Comparison of ENCODE assay signal across 8 mouse cellular contexts in the genomic region with DNA sequence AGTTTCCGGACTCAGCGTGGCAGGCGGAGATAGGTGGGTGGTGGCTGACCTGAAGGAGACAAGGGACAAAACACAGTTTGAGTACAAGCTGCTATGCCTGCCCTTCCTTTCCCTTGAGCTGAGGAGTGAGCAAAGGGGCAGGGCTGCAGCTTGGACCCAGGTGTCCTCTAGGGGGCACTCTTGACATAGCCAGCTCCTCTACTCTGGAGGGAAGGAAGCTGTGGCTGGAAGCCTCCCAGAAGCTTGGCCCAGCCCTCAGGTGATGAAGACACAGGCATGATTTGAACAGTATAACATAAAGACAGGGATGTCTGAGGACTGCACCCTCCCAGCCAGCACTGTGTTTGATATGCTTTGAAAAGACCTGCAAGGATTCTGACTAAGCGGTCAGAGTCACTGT. TPM values are rescaled to one million over a fixed set of nuclear protein-coding genes. Genes with fewer than 3 reads are reported as not detected.
A peak's percentile ranks its signal among the peaks of the same experiment; 100 is the strongest.
DNase-seq lines count a peak whose midpoint lies in the region; ATAC-seq and TF ChIP-seq lines count a peak whose summit lies in the region.

No protein-coding gene starts in this region.

- H3K4me3 ChIP-seq in C2C12 (ENCODE audit: insufficient read depth, poor library complexity, severe bottlenecking) = no peak overlapping the region
- no peak overlapping the region for H3K4me3 ChIP-seq in bone marrow, adult 2 months (replicated peaks; ENCODE audit: control insufficient read depth, low read depth, low read length)
- H3K4me3 ChIP-seq in embryonic facial prominence, embryonic 15.5 days (replicated peaks) = no peak overlapping the region
- no peak overlapping the region for H3K4me3 ChIP-seq in heart, embryonic 12.5 days
- no peak overlapping the region for H3K4me3 ChIP-seq in kidney, embryonic 16.5 days (ENCODE audit: low read length)
- H3K4me3 ChIP-seq in liver, embryonic 11.5 days (ENCODE audit: low read depth, low read length) = no peak overlapping the region
- no peak overlapping the region for H3K4me3 ChIP-seq in neural tube, embryonic 12.5 days
- no peak overlapping the region for H3K4me3 ChIP-seq in stomach, embryonic 16.5 days (replicated peaks; ENCODE audit: low read length)

- H3K36me3 ChIP-seq in C2C12 (ENCODE audit: control insufficient read depth, insufficient read depth) = peaks cover 15% of the 10 kb centered on the region
- H3K36me3 ChIP-seq in embryonic facial prominence, embryonic 15.5 days = peaks cover 5% of the 10 kb centered on the region; the same call in 1 of the 2 replicates
- peaks cover 4% of the 10 kb centered on the region for H3K36me3 ChIP-seq in heart, embryonic 12.5 days
- H3K36me3 ChIP-seq in kidney, embryonic 16.5 days (ENCODE audit: insufficient read depth, low read length) = no peaks in the 10 kb centered on the region; the same call in 1 of the 2 replicates
- no peaks in the 10 kb centered on the region for H3K36me3 ChIP-seq in liver, embryonic 11.5 days (ENCODE audit: control insufficient read depth, insufficient read depth, low read length)
- H3K36me3 ChIP-seq in neural tube, embryonic 12.5 days = no peaks in the 10 kb centered on the region
- no peaks in the 10 kb centered on the region for H3K36me3 ChIP-seq in stomach, embryonic 16.5 days (ENCODE audit: control insufficient read depth, insufficient read depth, low read length)

- 57% methylated on average over 4 of the region's 4 CpGs for WGBS in bone marrow, adult 2 months
- 42% methylated on average over 4 of the region's 4 CpGs for WGBS in embryonic facial prominence, embryonic 15.5 days
- WGBS in heart, embryonic 12.5 days = 47% methylated on average over 4 of the region's 4 CpGs
- 50% methylated on average over 4 of the region's 4 CpGs for WGBS in kidney, embryonic 16.5 days
- 45% methylated on average over 4 of the region's 4 CpGs for WGBS in liver, embryonic 11.5 days
- 44% methylated on average over 4 of the region's 4 CpGs for WGBS in neural tube, embryonic 12.5 days
- WGBS in stomach, embryonic 16.5 days = 41% methylated on average over 4 of the region's 4 CpGs

- TF ChIP-seq POLR2A in bone marrow, adult 2 months (IDR thresholded peaks at IDR 0.05; ENCODE audit: borderline replicate concordance, control insufficient read depth, low read depth, low read length) = no peak

- ATAC-seq in embryonic facial prominence, embryonic 15.5 days (ENCODE audit: insufficient number of reproducible peaks, low FRiP score, low TSS enrichment, low read depth) = peak; percentile 69
- ATAC-seq in heart, embryonic 12.5 days (ENCODE audit: insufficient number of reproducible peaks, low FRiP score) = peak; percentile 45; the same call in 1 of the 2 replicates
- ATAC-seq in kidney, embryonic 16.5 days (ENCODE audit: low FRiP score, low TSS enrichment) = peak; percentile 78
- ATAC-seq in liver, embryonic 11.5 days (replicated peaks; ENCODE audit: low FRiP score) = peak; percentile 53; the same call in 1 of the 2 replicates
- ATAC-seq in neural tube, embryonic 12.5 days (ENCODE audit: low FRiP score, low read depth) = peak; percentile 50; the same call in 1 of the 2 replicates
- peak; percentile 88 for ATAC-seq in stomach, embryonic 16.5 days (ENCODE audit: insufficient read depth, low FRiP score)

- TF ChIP-seq CTCF in C2C12 (IDR thresholded peaks at IDR 0.05; ENCODE audit: control insufficient read depth, insufficient read depth, insufficient read length) = peak; percentile 85
- TF ChIP-seq CTCF in bone marrow, adult 2 months (IDR thresholded peaks at IDR 0.05; ENCODE audit: control insufficient read depth, insufficient read depth, low read length) = peak; percentile 87

- H3K27ac ChIP-seq in bone marrow, adult 2 months (ENCODE audit: control insufficient read depth, insufficient read depth, low read depth, low read length, poor library complexity) = no peak overlapping the region
- no peak overlapping the region for H3K27ac ChIP-seq in embryonic facial prominence, embryonic 15.5 days (replicated peaks)
- H3K27ac ChIP-seq in heart, embryonic 12.5 days (ENCODE audit: poor library complexity, severe bottlenecking) = no peak overlapping the region
- H3K27ac ChIP-seq in kidney, embryonic 16.5 days (ENCODE audit: low read length) = no peak overlapping the region
- H3K27ac ChIP-seq in liver, embryonic 11.5 days (ENCODE audit: low read depth, low read length) = no peak overlapping the region
- no peak overlapping the region for H3K27ac ChIP-seq in neural tube, embryonic 12.5 days
- H3K27ac ChIP-seq in stomach, embryonic 16.5 days (ENCODE audit: low read length) = no peak overlapping the region

- no peak overlapping the region for H3K9ac ChIP-seq in embryonic facial prominence, embryonic 15.5 days
- H3K9ac ChIP-seq in heart, embryonic 12.5 days = no peak overlapping the region
- H3K9ac ChIP-seq in kidney, embryonic 16.5 days (replicated peaks; ENCODE audit: low read length) = no peak overlapping the region
- H3K9ac ChIP-seq in liver, embryonic 11.5 days (ENCODE audit: low read depth, low read length) = no peak overlapping the region
- H3K9ac ChIP-seq in neural tube, embryonic 12.5 days = no peak overlapping the region
- H3K9ac ChIP-seq in stomach, embryonic 16.5 days (ENCODE audit: low read length) = no peak overlapping the region

- H3K79me2 ChIP-seq in C2C12 (ENCODE audit: control insufficient read depth, insufficient read depth) = no peaks in the 10 kb centered on the region

- H3K4me2 ChIP-seq in embryonic facial prominence, embryonic 15.5 days (replicated peaks) = no peak overlapping the region
- no peak overlapping the region for H3K4me2 ChIP-seq in heart, embryonic 12.5 days
- no peak overlapping the region for H3K4me2 ChIP-seq in kidney, embryonic 16.5 days (replicated peaks; ENCODE audit: low read depth, low read length)
- no peak overlapping the region for H3K4me2 ChIP-seq in liver, embryonic 11.5 days
- no peak overlapping the region for H3K4me2 ChIP-seq in neural tube, embryonic 12.5 days (replicated peaks)
- no peak overlapping the region for H3K4me2 ChIP-seq in stomach, embryonic 16.5 days (ENCODE audit: low read depth, low read length)

- H3ac ChIP-seq in C2C12 (ENCODE audit: control insufficient read depth, insufficient read length, low read depth) = no peak overlapping the region

- no peaks in the 10 kb centered on the region for H3K79me3 ChIP-seq in C2C12 (ENCODE audit: low read depth)

- no peaks in the 10 kb centered on the region for H3K27me3 ChIP-seq in C2C12 (ENCODE audit: control insufficient read depth, insufficient read depth, insufficient read length)
- no peaks in the 10 kb centered on the region for H3K27me3 ChIP-seq in embryonic facial prominence, embryonic 15.5 days
- H3K27me3 ChIP-seq in heart, embryonic 12.5 days (replicated peaks) = no peaks in the 10 kb centered on the region
- H3K27me3 ChIP-seq in kidney, embryonic 16.5 days (ENCODE audit: insufficient read depth, low read length) = no peaks in the 10 kb centered on the region
- no peaks in the 10 kb centered on the region for H3K27me3 ChIP-seq in liver, embryonic 11.5 days (replicated peaks; ENCODE audit: control insufficient read depth, insufficient read depth, low read length)
- no peaks in the 10 kb centered on the region for H3K27me3 ChIP-seq in neural tube, embryonic 12.5 days (replicated peaks)
- no peaks in the 10 kb centered on the region for H3K27me3 ChIP-seq in stomach, embryonic 16.5 days (ENCODE audit: control insufficient read depth, insufficient read depth, low read length)

- DNase-seq in liver, embryonic 11.5 days (ENCODE audit: low spot score) = peak; percentile 60

- no peaks in the 10 kb centered on the region for H3K9me3 ChIP-seq in embryonic facial prominence, embryonic 15.5 days (replicated peaks)
- no peaks in the 10 kb centered on the region for H3K9me3 ChIP-seq in heart, embryonic 12.5 days (replicated peaks)
- no peaks in the 10 kb centered on the region for H3K9me3 ChIP-seq in kidney, embryonic 16.5 days (ENCODE audit: low read length)
- H3K9me3 ChIP-seq in liver, embryonic 11.5 days (ENCODE audit: control insufficient read depth, low read length) = no peaks in the 10 kb centered on the region
- no peaks in the 10 kb centered on the region for H3K9me3 ChIP-seq in neural tube, embryonic 12.5 days
- H3K9me3 ChIP-seq in stomach, embryonic 16.5 days (replicated peaks; ENCODE audit: control insufficient read depth, low read length) = no peaks in the 10 kb centered on the region

- no peaks in the 10 kb centered on the region; the same call in 1 of the 2 replicates for H3K4me1 ChIP-seq in bone marrow, adult 2 months (ENCODE audit: control insufficient read depth, insufficient read depth, low read length)
- H3K4me1 ChIP-seq in embryonic facial prominence, embryonic 15.5 days = no peaks in the 10 kb centered on the region; the same call in 1 of the 2 replicates
- peaks cover 25% of the 10 kb centered on the region for H3K4me1 ChIP-seq in heart, embryonic 12.5 days (replicated peaks)
- no peaks in the 10 kb centered on the region for H3K4me1 ChIP-seq in kidney, embryonic 16.5 days (ENCODE audit: insufficient read depth, low read length)
- H3K4me1 ChIP-seq in liver, embryonic 11.5 days (replicated peaks; ENCODE audit: control insufficient read depth, insufficient read depth, low read length) = no peaks in the 10 kb centered on the region
- no peaks in the 10 kb centered on the region for H3K4me1 ChIP-seq in neural tube, embryonic 12.5 days
- H3K4me1 ChIP-seq in stomach, embryonic 16.5 days (ENCODE audit: control insufficient read depth, insufficient read depth, low read length) = no peaks in the 10 kb centered on the region

TF ChIP-seq in C2C12, 6 proteins besides CTCF, POLR2A, EP300 and RAD21:
- TF ChIP-seq MYOG (IDR thresholded peaks at IDR 0.05; ENCODE audit: control insufficient read depth, extremely low read depth, insufficient read length) (no peak), MYOD1 (IDR thresholded peaks at IDR 0.05; ENCODE audit: control insufficient read depth, insufficient read length, low read depth) (no peak)

RNA-seq across cellular contexts. Expression of a gene that starts 49.0 kb away (rescaled TPM):
- 22.3 TPM for polyA plus RNA-seq in C2C12 (2012; fragmentation: generic; extraction: Trizol)
- 4.7 and 16.1 TPM in 2 replicates for polyA plus RNA-seq in bone marrow, adult 2 months (2011; ENCODE audit: insufficient read depth, insufficient read length, low replicate concordance, missing spikeins)
- 30.7 and 31.0 TPM in 2 replicates for polyA plus RNA-seq in embryonic facial prominence, embryonic 15.5 days (2015; fragmentation: Nextera tagmentation; extraction: Ambion mirVana)
- polyA plus RNA-seq in heart, embryonic 12.5 days (2016; fragmentation: Nextera tagmentation; extraction: Ambion mirVana) = 32.7 and 32.9 TPM in 2 replicates
- 55.3 and 58.0 TPM in 2 replicates for polyA plus RNA-seq in kidney, embryonic 16.5 days (2015; fragmentation: Nextera tagmentation; extraction: Ambion mirVana)
- polyA plus RNA-seq in liver, embryonic 11.5 days (2014; fragmentation: Nextera tagmentation; extraction: Ambion mirVana) = 28.6 and 30.2 TPM in 2 replicates
- 52.7 and 53.4 TPM in 2 replicates for polyA plus RNA-seq in neural tube, embryonic 12.5 days (2016; fragmentation: Nextera tagmentation; extraction: Ambion mirVana)
- 27.6 and 32.2 TPM in 2 replicates for polyA plus RNA-seq in stomach, embryonic 16.5 days (2015; fragmentation: Nextera tagmentation; extraction: Ambion mirVana)
